Mouse (Mus musculus): ENCODE measurements around the gene St3gal5. TPM values are rescaled to one million over a fixed set of nuclear protein-coding genes. Genes with fewer than 3 reads are reported as not detected.

St3gal5 gene
- polyA plus RNA-seq, 1 experiment from 2014 or later: 18.9 TPM

- Histone ChIP-seq H3K27ac (no peak overlapping the region), H3K79me2 (ENCODE audit: inconsistent target) (no peaks in the 10 kb centered on the region), H3K4me3 (ENCODE audit: inconsistent target) (no peak overlapping the region), H3K36me3 (ENCODE audit: inconsistent target) (no peaks in the 10 kb centered on the region)
- 99% methylated on average over 5 of the region's 5 CpGs for WGBS (ENCODE audit: missing documents)
Observed at GRCm38 (mm10) chr6:72078178-72078577, 19.2 kb upstream of the St3gal5 start.

DNA sequence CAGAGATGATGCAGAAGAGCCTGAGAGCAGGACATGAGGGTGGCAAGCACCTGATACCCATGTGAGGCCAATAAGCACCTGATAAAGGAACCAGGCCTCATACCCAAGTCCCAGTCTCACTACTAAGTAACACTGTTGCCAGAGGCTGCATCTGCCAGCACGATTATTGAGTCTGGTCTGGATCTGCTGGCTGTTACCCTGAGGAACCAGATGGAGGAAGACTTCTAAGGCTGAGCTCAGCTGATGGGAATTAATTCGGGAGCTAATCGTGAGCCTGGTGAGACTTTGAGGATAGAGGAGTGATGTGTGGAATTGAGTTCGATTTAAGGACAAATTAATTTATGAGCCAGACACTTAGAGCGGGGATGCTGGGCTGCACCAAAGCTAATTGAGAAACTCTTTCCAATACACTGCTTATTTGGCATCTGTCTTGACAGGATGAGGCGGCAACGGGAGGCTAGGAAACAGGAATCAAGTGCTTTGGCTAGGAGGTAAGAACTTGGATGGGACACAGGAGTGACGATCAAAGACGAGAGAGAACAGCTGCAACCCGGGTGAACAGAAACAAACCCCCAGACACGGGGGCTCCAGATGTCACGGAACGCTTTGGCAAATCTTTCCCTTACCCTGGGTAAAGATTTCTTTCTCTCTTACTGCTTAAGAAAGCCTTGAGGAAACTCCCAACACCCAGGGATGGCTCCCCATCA lies 15.9 kb upstream of the St3gal5 start:
- Histone ChIP-seq H3K79me2 (ENCODE audit: inconsistent target) (no peaks in the 10 kb centered on the region), H3K4me3 (ENCODE audit: inconsistent target) (no peak overlapping the region), H3K36me3 (ENCODE audit: inconsistent target) (no peaks in the 10 kb centered on the region), H3K27ac (no peak overlapping the region)
- 95% methylated on average over 12 of the region's 13 CpGs for WGBS (ENCODE audit: missing documents)

GRCm38 (mm10) chr6:72087402-72087801 lies 10.0 kb upstream of the St3gal5 start:
- Histone ChIP-seq H3K27ac (no peak overlapping the region), H3K36me3 (ENCODE audit: inconsistent target) (no peaks in the 10 kb centered on the region), H3K4me3 (ENCODE audit: inconsistent target) (no peak overlapping the region), H3K79me2 (ENCODE audit: inconsistent target) (no peaks in the 10 kb centered on the region)
- WGBS (ENCODE audit: missing documents): 92% methylated on average over 5 of the region's 5 CpGs

DNA sequence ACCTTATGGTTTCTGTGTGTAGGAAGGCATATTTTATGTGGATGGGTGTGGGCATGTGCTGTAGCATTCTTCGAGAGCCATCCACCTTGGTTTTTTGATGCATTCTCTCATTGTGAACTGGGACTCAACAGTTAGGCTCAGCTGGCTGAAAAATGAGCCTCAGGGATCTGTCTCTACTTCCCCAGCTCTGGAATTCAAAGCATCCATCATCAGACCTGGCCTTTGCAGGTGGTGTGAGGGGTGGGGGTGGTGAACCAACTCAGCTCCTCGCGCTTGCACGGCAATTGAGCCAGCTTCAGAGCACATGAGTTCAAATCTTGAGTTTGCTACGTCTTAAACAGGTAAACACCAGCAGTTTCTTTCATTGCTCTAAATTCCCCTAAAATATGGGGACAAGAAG lies 7.5 kb upstream of the St3gal5 start:
- no peaks in the 10 kb centered on the region for H3K79me2 ChIP-seq (ENCODE audit: inconsistent target)
- no peak overlapping the region for H3K4me3 ChIP-seq (ENCODE audit: inconsistent target)
- 98% methylated on average over 5 of the region's 5 CpGs for WGBS (ENCODE audit: missing documents)
- H3K27ac ChIP-seq: no peak overlapping the region
- H3K36me3 ChIP-seq (ENCODE audit: inconsistent target): no peaks in the 10 kb centered on the region

- Histone ChIP-seq H3K4me3 (ENCODE audit: inconsistent target) (no peak overlapping the region), H3K36me3 (ENCODE audit: inconsistent target) (no peaks in the 10 kb centered on the region), H3K27ac (no peak overlapping the region), H3K79me2 (ENCODE audit: inconsistent target) (no peaks in the 10 kb centered on the region)
- 78% methylated on average over 5 of the region's 6 CpGs for WGBS (ENCODE audit: missing documents)
Observed at GRCm38 (mm10) chr6:72091007-72091406, 6.4 kb upstream of the St3gal5 start.

DNA sequence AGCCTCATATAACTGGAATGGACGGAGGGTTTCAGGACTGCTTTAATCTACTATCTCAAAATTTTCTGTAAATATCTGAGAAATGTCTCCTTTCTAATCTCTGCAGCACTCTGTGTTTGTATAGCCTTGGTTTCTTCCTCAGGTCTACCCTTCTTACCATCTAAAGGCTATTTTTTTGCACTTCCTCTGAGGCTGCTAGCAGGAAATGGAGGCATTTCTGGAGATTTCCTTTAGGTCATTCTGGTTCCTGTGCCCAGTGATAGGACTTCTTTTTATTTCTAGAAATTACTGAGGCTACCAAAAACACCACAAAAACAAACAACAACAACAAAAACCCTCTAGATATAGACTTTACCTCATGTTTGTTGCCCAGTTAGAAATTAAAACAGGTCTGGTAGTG lies 4.3 kb upstream of the St3gal5 start:
- H3K27ac ChIP-seq: peak overlapping the region; percentile 22; the same call in 1 of the 2 replicates
- H3K79me2 ChIP-seq (ENCODE audit: inconsistent target): peaks cover 8% of the 10 kb centered on the region
- H3K36me3 ChIP-seq (ENCODE audit: inconsistent target): no peaks in the 10 kb centered on the region
- WGBS (ENCODE audit: missing documents): 93% methylated on average over 1 of the region's 1 CpGs
- H3K4me3 ChIP-seq (ENCODE audit: inconsistent target): no peak overlapping the region

- peaks cover 39% of the 10 kb centered on the region for H3K79me2 ChIP-seq (ENCODE audit: inconsistent target)
- WGBS (ENCODE audit: missing documents): 78% methylated on average over 5 of the region's 5 CpGs
- H3K27ac ChIP-seq: peak overlapping the region; percentile 57
- H3K4me3 ChIP-seq (ENCODE audit: inconsistent target): no peak overlapping the region
- H3K36me3 ChIP-seq (ENCODE audit: inconsistent target): no peaks in the 10 kb centered on the region
Observed at GRCm38 (mm10) chr6:72096217-72096616, 1.2 kb upstream of the St3gal5 start.

DNA sequence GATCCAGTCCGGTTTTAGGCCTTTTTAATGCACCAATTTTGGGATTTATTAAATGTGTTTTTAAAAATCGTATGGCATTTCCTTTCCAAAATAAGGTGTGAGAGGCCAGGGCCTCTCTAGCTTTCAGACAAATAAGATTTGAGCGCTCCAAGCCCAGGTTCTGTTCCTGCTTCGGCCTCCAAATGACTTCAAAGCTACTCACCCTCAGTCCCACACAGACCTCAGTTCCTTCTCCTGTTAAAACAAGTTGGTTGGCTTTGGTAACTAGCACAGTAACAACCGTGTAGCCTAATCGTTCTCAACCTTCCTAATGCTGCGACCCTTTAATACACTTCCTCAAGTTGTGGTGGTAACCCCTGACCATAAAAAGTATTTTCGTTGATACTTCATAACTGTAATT lies 723 bp upstream of the St3gal5 start:
- H3K4me3 ChIP-seq (ENCODE audit: inconsistent target): peak overlapping the region; percentile 52
- 44% methylated on average over 8 of the region's 8 CpGs for WGBS (ENCODE audit: missing documents)
- H3K27ac ChIP-seq: peak overlapping the region; percentile 57
- peaks cover 44% of the 10 kb centered on the region for H3K79me2 ChIP-seq (ENCODE audit: inconsistent target)
- no peaks in the 10 kb centered on the region for H3K36me3 ChIP-seq (ENCODE audit: inconsistent target)

DNA sequence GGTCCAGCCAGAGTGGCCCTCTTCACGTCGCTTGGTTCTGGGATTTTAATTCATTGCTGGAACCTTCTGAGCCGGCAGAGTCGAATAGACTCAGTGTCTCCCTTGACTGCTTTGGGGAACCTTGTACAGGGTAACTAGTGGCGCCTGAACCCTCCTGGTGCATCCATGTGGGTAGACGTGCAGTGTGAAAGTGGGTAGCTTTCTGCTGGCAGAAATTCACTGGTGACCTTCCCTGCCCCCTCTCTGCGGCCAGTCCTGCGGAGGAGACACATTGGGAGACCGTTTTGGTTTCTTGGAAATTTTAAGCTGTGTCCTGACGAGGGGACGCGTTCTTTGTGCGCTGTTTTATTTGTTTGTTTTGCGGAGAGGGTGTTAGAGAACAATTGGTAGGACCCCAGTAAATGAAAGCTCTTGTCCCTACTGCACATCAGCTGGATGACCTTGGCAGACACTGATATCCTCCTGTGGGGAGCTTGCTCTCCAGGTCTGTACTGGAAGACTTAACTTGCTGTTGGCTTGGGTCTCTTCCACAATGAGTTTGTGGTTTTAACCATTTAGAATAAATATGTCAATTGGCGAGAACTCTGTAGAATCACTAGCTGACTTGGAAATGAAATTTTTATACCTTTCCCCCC lies 746 bp downstream of the St3gal5 start:
- H3K4me3 ChIP-seq (ENCODE audit: inconsistent target): peak overlapping the region; percentile 75
- H3K27ac ChIP-seq: peak overlapping the region; percentile 67
- peaks cover 58% of the 10 kb centered on the region for H3K79me2 ChIP-seq (ENCODE audit: inconsistent target)
- H3K36me3 ChIP-seq (ENCODE audit: inconsistent target): no peaks in the 10 kb centered on the region
- 10% methylated on average over 15 of the region's 15 CpGs for whole genome bisulfite sequencing (ENCODE audit: missing documents)

DNA sequence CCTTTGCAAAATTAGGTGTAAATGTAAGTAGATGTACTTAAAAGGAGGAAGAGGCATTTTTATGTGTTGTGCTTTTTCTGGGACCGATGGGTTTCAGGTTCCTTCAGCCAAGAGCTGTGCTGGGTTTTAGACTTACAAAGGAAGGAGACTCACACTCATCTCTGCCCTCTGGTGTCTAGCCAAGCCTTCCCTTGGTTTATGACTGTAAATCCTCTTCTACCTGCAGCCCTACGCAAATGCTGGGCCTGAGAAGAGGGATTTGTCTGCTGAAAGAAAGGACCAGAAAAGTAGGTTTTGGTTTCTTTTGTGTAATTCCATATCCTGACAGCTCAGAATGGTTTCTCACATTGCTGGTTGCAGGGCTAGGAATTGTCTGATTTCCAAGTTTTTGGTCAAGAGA lies 1.3 kb downstream of the St3gal5 start:
- H3K27ac ChIP-seq: peak overlapping the region; percentile 67
- peak overlapping the region; percentile 75 for H3K4me3 ChIP-seq (ENCODE audit: inconsistent target)
- no peaks in the 10 kb centered on the region for H3K36me3 ChIP-seq (ENCODE audit: inconsistent target)
- WGBS (ENCODE audit: missing documents): 41% methylated on average over 2 of the region's 2 CpGs
- H3K79me2 ChIP-seq (ENCODE audit: inconsistent target): peaks cover 64% of the 10 kb centered on the region

DNA sequence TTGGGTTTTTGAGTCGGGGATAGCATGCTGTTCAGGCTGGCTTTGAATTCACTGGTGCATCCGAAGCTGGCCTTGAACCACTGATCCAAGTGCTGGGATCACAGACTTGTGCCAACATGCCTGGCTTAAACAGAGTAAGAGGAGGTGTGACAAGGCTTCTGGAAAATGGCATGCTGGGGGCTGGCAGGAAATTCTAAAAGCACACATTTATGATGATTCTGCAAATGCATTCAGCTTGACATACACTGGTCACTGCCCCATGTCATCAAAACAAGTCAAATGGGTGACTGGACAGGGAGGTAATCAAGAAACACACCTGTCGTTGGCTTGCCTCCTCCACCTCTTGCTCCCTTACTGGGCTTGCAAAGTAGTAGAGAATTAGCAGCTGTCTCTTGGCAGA lies 1.9 kb downstream of the St3gal5 start:
- peak overlapping the region; percentile 67 for H3K27ac ChIP-seq
- 100% methylated on average over 3 of the region's 3 CpGs for WGBS (ENCODE audit: missing documents)
- peak overlapping the region; percentile 75; the same call in 1 of the 2 replicates for H3K4me3 ChIP-seq (ENCODE audit: inconsistent target)
- H3K79me2 ChIP-seq (ENCODE audit: inconsistent target): peaks cover 70% of the 10 kb centered on the region
- no peaks in the 10 kb centered on the region for H3K36me3 ChIP-seq (ENCODE audit: inconsistent target)

DNA sequence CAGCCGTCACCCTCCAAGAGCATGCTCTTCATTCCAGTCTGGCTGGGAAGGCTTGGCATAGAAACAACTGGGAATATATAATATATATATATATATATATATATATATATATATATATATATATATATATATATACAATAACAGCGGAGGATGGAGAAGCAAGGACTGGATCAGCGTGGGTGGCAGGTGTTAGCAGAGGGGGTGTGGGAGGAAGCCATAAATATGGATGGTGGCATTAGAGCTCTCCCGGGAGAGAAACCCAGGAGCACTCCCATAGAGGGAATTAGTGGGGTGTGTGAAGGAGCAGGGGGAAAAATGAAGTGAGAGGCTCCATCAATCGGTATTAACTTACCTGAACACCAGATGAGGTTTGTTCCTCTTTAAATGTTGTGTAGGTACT lies 2.8 kb downstream of the St3gal5 start:
- Histone ChIP-seq H3K36me3 (ENCODE audit: inconsistent target) (no peaks in the 10 kb centered on the region), H3K4me3 (ENCODE audit: inconsistent target) (no peak overlapping the region), H3K27ac (no peak overlapping the region), H3K79me2 (ENCODE audit: inconsistent target) (peaks cover 79% of the 10 kb centered on the region)
- 96% methylated on average over 5 of the region's 5 CpGs for WGBS (ENCODE audit: missing documents)

DNA sequence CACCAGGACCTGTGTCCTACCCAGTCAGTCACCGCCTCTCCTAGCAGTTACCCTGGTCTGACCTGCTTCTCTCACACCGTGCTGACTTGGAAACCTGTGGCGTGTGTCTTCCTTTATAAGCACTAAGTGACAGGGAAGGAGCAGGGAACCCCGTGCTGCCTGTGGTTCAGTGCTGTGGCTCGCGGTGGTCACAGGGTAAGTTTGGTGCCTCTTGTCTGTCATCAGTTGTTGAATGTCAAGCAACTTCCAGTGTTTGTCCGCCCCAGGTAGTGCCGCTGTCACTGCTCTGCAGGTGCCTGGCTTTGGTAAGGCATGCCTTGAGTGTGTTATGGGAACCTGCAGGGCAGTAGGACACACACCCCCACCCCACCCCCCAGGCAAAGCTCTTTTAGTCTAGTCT lies 3.5 kb downstream of the St3gal5 start:
- H3K36me3 ChIP-seq (ENCODE audit: inconsistent target): no peaks in the 10 kb centered on the region
- H3K4me3 ChIP-seq (ENCODE audit: inconsistent target): no peak overlapping the region
- 56% methylated on average over 8 of the region's 8 CpGs for WGBS (ENCODE audit: missing documents)
- H3K27ac ChIP-seq: no peak overlapping the region
- peaks cover 86% of the 10 kb centered on the region for H3K79me2 ChIP-seq (ENCODE audit: inconsistent target)

DNA sequence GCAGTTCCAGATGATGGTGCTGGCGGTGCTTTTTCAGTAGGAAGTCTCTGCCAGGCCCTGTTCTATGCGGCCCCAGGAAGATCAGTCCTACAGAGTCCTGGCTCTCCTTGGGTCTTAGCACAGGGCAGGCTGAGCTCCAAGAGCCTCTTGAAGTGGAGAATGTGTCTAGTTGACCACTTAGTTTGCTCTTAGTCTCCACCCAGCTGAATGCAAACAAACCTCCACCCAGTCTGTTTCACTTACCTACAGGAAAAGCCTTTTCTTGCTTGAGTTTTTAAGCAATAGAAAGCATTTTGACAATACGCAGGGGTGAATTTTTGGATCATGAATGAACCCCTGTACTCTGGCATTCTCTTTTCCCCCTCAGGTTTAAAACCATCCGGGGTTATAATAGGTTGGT lies 4.0 kb downstream of the St3gal5 start:
- peaks cover 91% of the 10 kb centered on the region for H3K79me2 ChIP-seq (ENCODE audit: inconsistent target)
- no peak overlapping the region for H3K27ac ChIP-seq
- no peaks in the 10 kb centered on the region for H3K36me3 ChIP-seq (ENCODE audit: inconsistent target)
- no peak overlapping the region for H3K4me3 ChIP-seq (ENCODE audit: inconsistent target)
- WGBS (ENCODE audit: missing documents): 93% methylated on average over 4 of the region's 4 CpGs

DNA sequence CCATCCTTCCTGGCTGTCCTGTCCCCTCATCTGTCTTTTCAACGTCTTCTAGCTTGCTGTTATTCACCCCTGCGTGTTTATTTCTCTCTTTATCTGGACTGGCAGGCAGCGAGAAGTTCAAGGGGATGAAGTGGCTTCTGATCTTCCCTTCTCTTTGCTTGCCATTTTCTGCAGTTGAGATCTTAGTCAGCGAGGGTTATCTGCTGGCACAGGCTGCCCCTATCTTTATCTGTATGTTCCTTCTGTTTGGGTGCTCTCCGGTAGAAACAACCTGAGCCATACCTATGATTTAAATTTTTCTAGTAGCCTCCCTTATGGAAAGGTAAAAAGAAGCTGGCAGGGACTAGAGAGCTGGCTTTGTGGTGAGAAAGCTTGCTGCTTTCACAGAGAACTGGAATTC lies 4.7 kb downstream of the St3gal5 start:
- Histone ChIP-seq H3K4me3 (ENCODE audit: inconsistent target) (no peak overlapping the region), H3K79me2 (ENCODE audit: inconsistent target) (peaks cover 94% of the 10 kb centered on the region), H3K36me3 (ENCODE audit: inconsistent target) (no peaks in the 10 kb centered on the region), H3K27ac (no peak overlapping the region)
- WGBS (ENCODE audit: missing documents): 66% methylated on average over 5 of the region's 5 CpGs

All from macrophage (primary cell).